Mouse (Mus musculus) spleen, adult 2 months (tissue): Measurements from ENCODE around the gene Fam227b. TPM values are rescaled to one million over a fixed set of nuclear protein-coding genes. Genes with fewer than 3 reads are reported as not detected.

Experiments
- DNase-seq, 2 experiments: peaks; one replicate each; pipeline versions ENCODE4 v3.0.0 to v3.0.0-alpha.2; 2012 to 2021; ENCODE audit warnings: low spot score in 2 of 2, low read depth in 1 of 2
- H3K27ac ChIP-seq: fragments of 200-500 bp; 2 replicates; pipeline ENCODE4 v1.5.1; 2012; ENCODE audit warnings: low read length, inconsistent platforms; ENCODE audit not compliant: insufficient read depth
- H3K27me3 ChIP-seq: fragments of 200-500 bp; 2 replicates; pipeline ENCODE4 v1.6.1; 2012; ENCODE audit warnings: mild to moderate bottlenecking, moderate library complexity, low read length, inconsistent platforms; ENCODE audit not compliant: control insufficient read depth, insufficient read depth
- H3K36me3 ChIP-seq: fragments of 200-500 bp; 2 replicates; pipeline ENCODE4 v1.6.1; 2012; ENCODE audit warnings: mild to moderate bottlenecking, low read length, inconsistent platforms; ENCODE audit not compliant: control insufficient read depth, insufficient read depth
- H3K4me1 ChIP-seq: fragments of 200-500 bp; 2 replicates; pipeline ENCODE4 v1.6.1; 2011; ENCODE audit warnings: inconsistent platforms; ENCODE audit not compliant: control insufficient read depth, insufficient read depth, insufficient read length
- H3K4me3 ChIP-seq: fragments of 200-500 bp; 2 replicates; pipeline ENCODE4 v1.5.1; 2011; ENCODE audit warnings: mild to moderate bottlenecking, inconsistent platforms; ENCODE audit not compliant: insufficient read depth, insufficient read length; ENCODE audit errors: extremely low read depth
- CTCF ChIP-seq: fragments of 200-500 bp; IDR thresholded peaks from 2 replicates; pipeline ENCODE4 v1.5.1; 2011; ENCODE audit warnings: mild to moderate bottlenecking, inconsistent platforms; ENCODE audit not compliant: insufficient read depth, insufficient read length, insufficient replicate concordance; ENCODE audit errors: extremely low read depth
- POLR2A ChIP-seq: fragments of 200-500 bp; IDR thresholded peaks from 2 replicates; pipeline ENCODE4 v1.6.1; 2011; ENCODE audit warnings: low read depth, low read length, inconsistent platforms
- WGBS: fragments of 180-500 bp; shearing (Covaris S2); methylation state at CpG from one replicate; pipeline ENCODE4 v1.1.7; 2018; 5-methylcytosine and 5-hydroxymethylcytosine counted together
- polyA plus RNA-seq: library from polyadenylated mRNA; depleted of rRNA; stranded (reverse); fragments of >200 nt; gene quantifications from 2 replicates; pipeline ENCODE4 v1.2.3, GENCODE M21; 2012

The Fam227b gene
- polyA plus RNA-seq, 1 experiment = not detected

DNA sequence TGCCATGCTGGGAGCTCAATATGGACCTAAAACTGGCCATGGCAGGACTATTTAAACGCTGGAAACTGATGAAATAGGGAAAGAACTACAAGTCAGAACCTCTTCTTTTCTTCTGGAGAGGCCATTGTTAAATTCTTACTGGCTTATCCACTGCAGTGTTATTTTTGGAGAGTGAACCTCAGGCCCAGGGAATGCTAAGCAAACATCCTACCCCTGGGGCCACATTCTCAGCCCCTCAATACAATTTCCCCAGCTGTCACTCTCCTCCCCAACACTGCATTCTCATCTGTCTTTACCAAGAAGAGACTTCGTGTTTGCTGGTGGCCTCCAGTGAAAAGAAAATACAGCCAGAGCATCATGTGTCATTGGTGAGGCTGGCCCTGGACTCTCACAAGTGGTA, 87.0 kb downstream of the Fam227b start:
- Histone ChIP-seq H3K36me3 (no peaks in the 10 kb centered on the region), H3K27me3 (no peaks in the 10 kb centered on the region), H3K4me1 (no peaks in the 10 kb centered on the region), H3K27ac (no peak overlapping the region), H3K4me3 (no peak overlapping the region)
- TF ChIP-seq POLR2A = no peak
- TF ChIP-seq CTCF = no peak
- DNase-seq = no peak
- WGBS = 64% methylated on average over 2 of the region's 2 CpGs

DNA sequence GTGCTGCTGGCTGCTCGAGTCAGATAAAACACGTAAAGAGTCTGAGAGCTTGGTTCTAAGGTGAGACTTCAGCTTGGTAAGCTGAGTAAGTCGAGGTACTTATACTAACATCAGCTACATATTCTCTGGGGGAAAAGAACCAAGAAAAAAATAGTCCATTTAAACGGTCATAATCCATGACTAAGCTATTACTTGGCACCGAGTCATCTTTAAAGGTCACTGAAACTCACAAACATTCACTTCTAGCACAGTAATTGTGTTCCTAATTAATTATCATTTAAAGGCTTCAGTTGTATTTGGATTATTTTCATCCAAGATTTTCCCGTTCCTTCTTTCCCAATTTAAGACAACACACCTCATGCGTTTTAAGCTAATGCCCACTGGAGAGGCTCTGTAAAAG, 88.9 kb downstream of the Fam227b start:
- TF ChIP-seq CTCF (no peak), POLR2A (no peak)
- H3K4me3 ChIP-seq = no peak overlapping the region
- H3K27me3 ChIP-seq = no peaks in the 10 kb centered on the region
- H3K27ac ChIP-seq = no peak overlapping the region
- WGBS = 86% methylated on average over 7 of the region's 7 CpGs
- no peaks in the 10 kb centered on the region for H3K4me1 ChIP-seq
- H3K36me3 ChIP-seq = no peaks in the 10 kb centered on the region
- no peak for DNase-seq

- TF ChIP-seq POLR2A (no peak), CTCF (no peak)
- 87% methylated on average over 17 of the region's 17 CpGs for WGBS
- DNase-seq = no peak
Observed at GRCm38 (mm10) chr2:126061037-126061773, 90.6 kb downstream of the Fam227b start.

DNA sequence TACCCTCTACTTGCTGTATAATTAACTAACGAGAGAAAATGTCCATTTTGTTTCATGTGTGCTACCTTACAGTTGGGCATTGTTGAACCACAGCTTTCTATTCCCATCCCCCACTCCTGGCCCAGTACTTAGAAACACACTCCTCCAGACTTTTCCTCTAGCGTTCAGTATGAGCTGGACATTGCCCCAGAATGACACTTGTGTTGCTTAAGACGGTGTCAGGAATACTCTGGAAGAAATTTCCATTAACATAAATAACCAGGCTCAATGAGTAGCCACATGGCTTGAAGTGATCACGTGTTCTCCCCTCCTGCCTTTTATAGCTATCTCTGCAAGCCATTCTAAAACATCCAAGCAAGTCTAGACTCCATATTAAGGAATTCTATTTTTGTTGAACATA, 91.2 kb downstream of the Fam227b start:
- no peak for DNase-seq
- H3K27me3 ChIP-seq = no peaks in the 10 kb centered on the region

More at GRCm38 (mm10) chr2:126061037-126061773, 90.6 kb downstream of the Fam227b start:
- H3K36me3 ChIP-seq = no peaks in the 10 kb centered on the region
- H3K27me3 ChIP-seq = no peaks in the 10 kb centered on the region
- H3K27ac ChIP-seq = no peak overlapping the region
- no peak overlapping the region for H3K4me3 ChIP-seq
- H3K4me1 ChIP-seq = no peaks in the 10 kb centered on the region

GRCm38 (mm10) chr2:126053657-126054056, 98.1 kb downstream of the Fam227b start:
- no peaks in the 10 kb centered on the region for H3K36me3 ChIP-seq
- no peak for TF ChIP-seq CTCF
- no peak for TF ChIP-seq POLR2A
- no peak overlapping the region for H3K27ac ChIP-seq
- no peak for DNase-seq
- H3K4me3 ChIP-seq = no peak overlapping the region
- no peaks in the 10 kb centered on the region for H3K27me3 ChIP-seq
- no peaks in the 10 kb centered on the region for H3K4me1 ChIP-seq
- WGBS = 81% methylated on average over 5 of the region's 5 CpGs

More for the DNA sequence above, 91.2 kb downstream of the Fam227b start:
- 80% methylated on average over 4 of the region's 4 CpGs for WGBS
- Histone ChIP-seq H3K4me3 (no peak overlapping the region), H3K4me1 (no peaks in the 10 kb centered on the region), H3K36me3 (no peaks in the 10 kb centered on the region), H3K27ac (no peak overlapping the region)
- TF ChIP-seq POLR2A (no peak), CTCF (no peak)

- H3K4me1 ChIP-seq = no peaks in the 10 kb centered on the region
- no peak overlapping the region for H3K27ac ChIP-seq
- H3K27me3 ChIP-seq = no peaks in the 10 kb centered on the region
- H3K36me3 ChIP-seq = no peaks in the 10 kb centered on the region
- no peak overlapping the region for H3K4me3 ChIP-seq
- WGBS = 76% methylated on average over 6 of the region's 6 CpGs
- TF ChIP-seq POLR2A (no peak), CTCF (no peak)
- no peak for DNase-seq
Observed at GRCm38 (mm10) chr2:126052749-126053557, 98.9 kb downstream of the Fam227b start.

GRCm38 (mm10) chr2:126045621-126046020, 106.2 kb downstream of the Fam227b start:
- WGBS = 82% methylated on average over 5 of the region's 5 CpGs
- Histone ChIP-seq H3K36me3 (no peaks in the 10 kb centered on the region), H3K27ac (no peak overlapping the region), H3K4me1 (no peaks in the 10 kb centered on the region), H3K4me3 (no peak overlapping the region), H3K27me3 (no peaks in the 10 kb centered on the region)
- DNase-seq = no peak
- TF ChIP-seq POLR2A (no peak), CTCF (no peak)
